Mouse (Mus musculus) cerebellum, postnatal 25 days (tissue): ENCODE results near the gene Wnt3.

Experiments used
- DNase-seq, 2 experiments: peaks; one replicate each; pipeline ENCODE4 v3.0.0; 2021; ENCODE audit warnings: mixed read lengths in 2 of 2

Gene Wnt3

DNA sequence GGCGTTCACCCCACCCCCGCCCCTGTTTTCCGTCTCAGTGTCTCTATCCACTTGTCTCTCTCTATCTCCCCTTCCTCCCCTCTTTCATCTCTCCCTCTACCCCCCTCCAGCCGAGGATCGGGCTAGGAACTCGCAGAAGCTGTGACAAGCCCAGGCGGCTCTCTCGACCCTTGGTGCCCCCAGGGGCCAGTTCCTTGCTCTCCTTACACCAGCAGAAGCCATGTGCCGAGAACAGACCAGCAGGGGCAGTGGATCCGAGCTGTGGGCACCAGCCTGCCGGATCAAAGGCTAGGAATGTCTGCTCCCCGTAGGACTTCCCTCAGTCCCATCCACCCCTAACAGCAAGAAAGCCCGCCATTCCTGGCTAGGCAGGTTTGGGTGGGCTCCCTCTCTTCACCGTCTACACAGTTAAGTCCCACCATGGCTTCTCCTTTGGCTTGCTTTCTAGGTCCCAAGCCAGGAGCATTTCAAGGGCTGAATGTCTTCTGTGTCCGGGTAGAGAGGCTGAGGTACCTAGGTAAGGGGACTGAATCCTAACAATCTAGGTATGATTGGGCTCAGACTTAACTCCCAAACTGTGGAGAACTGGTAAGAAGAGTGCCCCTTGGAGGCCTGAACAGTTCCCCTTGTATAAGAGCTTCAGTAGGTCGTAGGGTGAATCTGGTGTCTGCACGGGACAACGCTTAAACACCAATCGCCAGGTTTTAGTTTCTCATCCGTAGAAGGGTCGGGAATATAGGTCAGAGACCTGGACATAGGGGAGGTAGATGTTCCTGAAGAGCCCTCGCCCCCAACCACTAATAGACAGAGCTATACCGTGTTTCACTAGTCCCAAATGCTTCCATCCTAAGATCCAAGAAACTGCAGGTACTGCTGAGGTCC lies 1.2 kb upstream of the Wnt3 start:
- DNase-seq, result no peak

DNA sequence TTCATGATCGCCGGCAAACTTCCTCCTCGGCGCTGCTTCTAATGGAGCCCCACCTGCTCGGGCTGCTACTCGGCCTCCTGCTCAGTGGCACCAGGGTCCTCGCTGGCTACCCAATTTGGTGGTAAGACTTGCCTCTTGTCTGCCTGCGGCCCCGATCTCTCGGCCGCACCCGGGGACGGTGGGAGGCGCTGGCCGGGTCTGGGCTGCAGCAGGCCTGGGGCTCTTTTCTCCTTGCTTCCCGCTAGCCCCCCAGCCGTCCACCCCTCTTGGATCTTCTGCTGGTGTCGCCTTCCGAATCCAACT lies 229 bp downstream of the Wnt3 start:
- DNase-seq, result no peak

DNA sequence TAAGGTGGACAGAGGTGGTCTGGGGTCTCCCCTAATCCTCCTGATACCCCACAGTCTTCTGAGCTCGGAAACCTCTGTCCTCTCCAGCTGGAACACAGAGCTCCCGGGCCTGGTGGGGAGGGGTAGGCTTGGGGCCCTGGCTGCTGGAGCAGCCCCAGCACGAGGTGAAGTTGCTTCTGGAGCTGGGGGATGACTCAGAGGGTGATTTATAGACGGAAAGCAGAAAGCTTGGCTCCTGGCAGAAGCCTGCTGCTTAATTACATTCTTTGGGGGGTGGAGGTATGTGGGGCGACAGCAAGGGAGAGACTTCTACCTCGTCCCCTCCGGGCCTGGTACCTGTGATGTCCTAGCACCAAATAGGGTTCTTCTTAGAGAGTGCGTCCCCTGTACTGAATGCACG lies 6.2 kb downstream of the Wnt3 start:
- DNase-seq, result no peak

DNA sequence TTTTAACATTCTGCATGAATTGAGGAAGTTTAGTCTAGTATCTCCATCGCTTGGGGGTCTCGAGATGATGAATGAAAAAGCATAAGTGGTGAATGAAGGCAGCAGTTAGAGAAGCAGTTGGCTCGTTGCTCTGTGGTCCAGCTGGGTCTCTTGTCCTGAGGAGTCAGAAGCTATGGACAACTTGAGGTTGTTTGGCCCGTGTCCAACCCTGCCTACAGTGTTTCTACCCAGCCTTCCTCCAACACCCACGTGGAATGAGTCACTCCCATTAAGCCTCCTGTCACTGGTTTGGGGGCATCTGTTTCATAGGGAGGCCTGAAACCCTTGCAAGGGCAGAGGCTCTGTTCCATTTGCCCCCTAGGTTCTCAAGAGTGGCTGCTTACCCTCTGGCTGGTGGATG lies 16.0 kb downstream of the Wnt3 start:
- peak in 1 of 2 experiments; percentile 60 for DNase-seq

DNA sequence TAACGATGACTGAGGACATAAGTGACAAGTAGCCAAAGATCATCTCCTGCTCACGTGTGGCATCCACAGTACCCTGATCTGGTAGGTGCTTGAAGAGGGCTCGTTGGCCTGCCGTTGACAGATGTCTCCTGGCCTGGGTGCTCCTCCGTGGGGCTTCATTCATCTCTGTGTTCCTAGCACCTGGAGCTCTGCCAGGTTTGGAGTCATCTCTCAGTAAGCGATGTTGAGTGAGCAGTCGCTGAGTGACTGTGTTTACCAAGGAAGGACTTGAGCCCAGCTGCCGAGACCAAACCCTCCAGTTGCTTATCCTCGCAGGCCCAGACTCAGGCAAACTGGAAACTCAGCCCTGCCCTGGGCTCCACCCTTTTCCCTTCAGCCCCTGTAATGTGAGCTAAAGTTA lies 27.2 kb downstream of the Wnt3 start:
- no peak for DNase-seq

DNA sequence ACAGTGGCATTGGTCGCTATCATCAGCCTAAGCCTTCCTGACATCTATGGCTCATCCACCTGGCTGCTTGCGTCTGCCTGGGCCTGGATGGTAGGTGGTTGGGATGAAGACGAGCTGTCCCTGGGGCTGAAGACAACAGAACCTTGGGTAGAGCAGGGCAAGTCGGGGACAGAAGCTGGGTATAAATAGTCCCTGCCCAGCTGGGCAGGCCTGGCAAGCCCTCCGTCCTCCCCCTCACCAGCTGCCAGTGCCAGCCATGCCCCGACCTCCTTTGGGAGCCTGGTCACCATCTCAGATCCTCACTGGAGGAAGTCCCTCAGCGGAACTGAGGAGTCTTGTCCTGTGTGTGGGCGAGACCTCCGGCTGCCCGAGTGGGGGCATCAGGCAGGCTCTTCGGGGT lies 30.2 kb downstream of the Wnt3 start:
- peak; percentile 48 to 61 for DNase-seq

DNA sequence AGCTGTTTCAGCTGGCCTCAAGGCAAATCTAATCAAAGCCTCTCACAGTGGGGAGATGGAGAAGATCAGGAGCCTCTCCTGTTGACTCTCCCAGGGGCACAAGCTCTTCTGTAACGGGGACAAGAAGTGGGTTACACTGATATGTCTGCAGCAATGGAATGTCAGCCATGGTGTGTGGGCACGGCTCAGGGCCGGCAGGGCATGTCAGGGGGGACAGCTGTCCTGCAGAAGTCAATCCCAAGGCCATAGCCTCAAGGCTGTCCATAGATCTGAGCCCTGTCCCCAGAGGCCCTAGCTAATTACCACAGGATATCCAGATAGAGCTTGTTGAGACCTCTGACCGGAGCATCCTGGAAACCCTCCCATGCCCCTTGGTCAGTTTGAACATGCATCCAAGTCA lies 30.9 kb downstream of the Wnt3 start:
- no peak for DNase-seq

DNA sequence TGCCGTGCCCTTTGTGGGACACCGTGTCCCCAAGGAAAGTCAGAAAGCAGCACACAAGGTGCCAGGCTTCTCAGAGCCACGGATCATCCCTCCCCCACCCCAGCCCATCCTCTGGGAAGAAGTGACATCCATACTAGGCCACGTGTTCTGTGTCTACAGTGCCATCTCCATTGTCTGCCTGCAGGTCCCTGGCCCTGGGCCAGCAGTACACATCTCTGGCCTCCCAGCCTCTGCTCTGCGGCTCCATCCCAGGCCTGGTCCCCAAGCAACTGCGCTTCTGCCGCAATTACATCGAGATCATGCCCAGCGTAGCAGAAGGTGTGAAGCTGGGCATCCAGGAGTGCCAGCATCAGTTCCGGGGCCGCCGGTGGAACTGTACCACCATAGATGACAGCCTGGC lies 34.0 kb downstream of the Wnt3 start:
- peak; percentile 48 to 70 for DNase-seq

DNA sequence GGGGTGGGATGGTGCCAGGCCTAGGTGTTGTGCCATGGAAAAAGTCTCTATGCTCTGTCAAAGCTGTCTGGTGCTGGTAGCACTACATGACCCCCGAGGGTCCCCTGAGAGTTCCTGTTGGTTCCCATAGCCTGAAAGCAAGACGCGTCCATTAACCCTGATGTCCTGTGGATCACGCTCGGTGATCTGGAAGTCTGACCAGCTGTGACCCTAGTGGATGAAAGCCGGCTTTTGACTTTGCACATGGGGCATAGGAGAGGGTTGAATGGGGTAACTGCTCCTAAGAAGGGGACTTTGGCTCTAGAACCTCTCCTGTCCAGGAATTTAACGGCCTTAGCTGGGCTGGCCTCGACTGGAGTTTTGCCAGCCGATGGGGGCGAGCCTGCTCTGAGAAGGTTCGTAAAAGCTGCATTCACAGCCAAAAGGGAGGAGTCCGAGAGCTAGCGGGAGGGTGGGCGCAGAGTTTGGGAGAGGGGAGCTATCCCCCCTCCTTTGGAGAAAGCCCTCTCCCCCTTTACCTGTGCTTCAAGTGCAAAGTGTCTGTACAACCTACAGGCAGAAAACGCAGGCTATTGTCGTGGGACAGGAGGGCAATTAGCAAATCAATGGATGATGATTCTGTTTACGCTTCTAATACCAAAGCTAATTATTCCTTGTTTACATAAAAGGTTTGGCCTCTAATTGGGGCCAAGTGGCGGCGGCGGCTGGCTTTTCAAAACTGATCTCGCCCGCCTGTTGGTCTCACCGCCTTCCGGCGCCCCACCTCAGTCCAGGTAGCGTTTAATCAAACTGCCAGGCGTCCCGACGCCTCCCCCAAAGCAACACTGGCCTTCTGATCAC lies 35.0 kb downstream of the Wnt3 start:
- peak in 1 of 2 experiments; percentile 33 for DNase-seq

DNA sequence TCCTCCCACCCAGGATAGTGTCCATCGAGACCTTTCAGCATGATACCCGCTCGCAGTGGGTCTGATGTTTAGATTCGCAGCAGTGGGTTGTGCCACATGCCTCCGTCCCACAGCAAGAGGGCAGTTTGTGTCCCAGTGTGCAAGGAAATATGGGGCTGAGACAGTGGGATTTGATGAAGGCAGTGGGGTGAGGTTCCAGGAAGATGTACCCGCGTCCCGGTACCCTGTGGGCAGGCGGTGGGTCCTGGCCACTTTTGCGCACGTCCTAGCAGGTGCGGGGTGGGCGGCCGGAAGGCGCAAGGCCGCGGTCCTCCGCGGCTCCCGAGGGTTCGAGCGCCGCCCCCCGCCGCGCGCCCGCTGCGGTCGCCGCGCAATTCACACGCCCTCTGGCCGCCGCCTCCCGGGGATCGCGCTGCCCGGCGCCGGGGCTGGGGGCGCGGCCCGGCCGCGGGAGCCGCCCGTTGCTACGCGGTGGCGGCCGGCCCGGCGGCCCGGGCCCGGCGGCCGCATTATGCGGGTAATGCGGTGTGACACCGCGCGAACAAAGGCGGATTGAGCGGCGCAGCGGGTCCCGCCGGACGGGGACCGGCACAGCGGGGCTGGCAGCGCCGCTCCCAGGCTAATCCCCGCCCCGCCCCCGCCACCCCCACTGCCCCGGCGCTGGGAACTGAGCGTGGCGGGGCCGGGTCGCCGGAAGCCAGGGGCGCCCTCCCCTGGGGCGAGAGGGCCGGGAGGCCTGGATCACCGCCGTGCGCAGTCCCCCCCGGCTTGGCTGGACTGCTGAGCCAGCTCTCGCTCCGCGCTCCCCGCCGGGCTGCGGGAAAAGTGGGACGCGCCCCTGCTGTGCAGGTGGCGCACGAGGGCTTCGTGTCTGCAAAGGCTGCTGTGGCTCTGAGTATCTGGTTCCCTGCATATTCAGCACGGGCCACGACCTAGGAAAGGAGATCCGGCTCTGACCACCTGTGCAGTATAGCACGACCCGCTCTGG lies 36.0 kb downstream of the Wnt3 start:
- DNase-seq, result peak; percentile 40 to 54

DNA sequence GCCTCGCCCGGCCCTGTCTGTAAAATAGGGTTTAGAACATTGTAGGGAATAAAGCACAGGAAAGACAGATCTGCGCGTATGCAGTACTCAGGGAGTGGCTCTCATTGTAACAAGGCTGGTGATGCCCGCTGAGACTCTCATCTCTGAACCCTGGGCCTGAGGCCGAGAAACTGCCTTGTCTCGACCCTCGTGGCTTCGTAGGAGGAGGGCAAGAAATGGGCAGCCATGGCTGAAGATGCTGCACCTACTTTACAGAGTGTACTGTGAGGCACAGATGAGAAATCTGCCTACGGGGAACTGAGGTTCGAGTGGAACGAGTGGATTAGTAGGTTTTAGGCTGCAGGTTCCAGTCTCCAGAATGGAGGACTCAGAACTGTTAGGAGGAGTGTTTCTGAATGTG lies 36.7 kb downstream of the Wnt3 start:
- peak in 1 of 2 experiments; percentile 31 for DNase-seq

DNA sequence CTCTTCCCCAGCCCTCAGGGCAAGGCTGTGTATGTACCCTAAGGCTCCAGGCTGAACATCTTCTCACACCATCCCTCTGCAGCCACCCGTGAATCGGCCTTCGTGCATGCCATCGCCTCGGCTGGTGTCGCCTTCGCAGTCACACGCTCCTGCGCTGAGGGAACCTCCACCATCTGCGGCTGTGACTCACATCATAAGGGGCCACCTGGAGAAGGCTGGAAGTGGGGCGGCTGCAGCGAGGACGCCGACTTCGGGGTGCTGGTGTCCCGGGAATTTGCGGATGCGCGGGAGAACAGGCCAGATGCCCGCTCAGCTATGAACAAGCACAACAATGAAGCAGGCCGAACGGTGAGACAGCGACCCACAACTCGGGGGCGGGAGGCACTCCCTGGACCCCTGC lies 37.3 kb downstream of the Wnt3 start:
- DNase-seq, result no peak

DNA sequence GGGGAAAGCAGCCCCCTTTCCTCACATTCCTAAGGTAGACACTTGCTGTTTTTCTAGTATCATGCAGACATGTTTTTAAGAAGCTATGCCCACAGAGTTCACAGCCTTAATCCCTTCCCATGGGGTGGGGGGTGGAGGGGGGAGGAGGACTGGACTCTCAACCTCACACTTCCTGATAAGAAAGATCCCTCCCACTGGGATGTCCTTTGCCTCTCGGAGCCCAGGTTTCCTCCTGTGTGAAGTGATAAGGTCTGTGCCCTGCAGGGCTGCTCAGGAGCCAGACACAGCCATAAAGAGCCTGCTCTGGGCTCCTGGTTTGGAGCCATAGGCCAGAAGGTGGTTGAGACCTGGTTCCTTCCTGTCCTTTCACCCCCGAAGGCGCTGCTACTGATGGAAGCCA lies 40.9 kb downstream of the Wnt3 start:
- no peak for DNase-seq

DNA sequence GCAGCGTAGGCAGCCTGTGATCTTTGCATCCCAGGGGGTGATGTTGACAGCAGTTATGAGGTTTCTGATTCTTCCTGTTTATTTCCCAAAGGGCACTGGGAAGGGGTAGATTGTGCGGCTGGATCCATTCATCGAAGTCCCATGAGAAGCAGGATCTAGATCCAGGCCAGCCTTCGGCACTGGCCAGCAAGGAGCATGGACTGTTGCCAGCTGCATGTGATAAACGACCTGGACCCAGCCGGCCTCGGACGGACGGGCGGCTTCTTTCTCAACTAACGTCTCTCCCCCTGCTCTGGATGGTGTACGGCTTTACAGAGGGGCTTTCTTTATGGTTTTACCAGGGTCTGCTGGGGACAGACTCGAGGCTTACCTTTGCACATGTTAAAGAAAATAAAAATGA lies 42.0 kb downstream of the Wnt3 start:
- DNase-seq, result peak; percentile 57 to 78

DNA sequence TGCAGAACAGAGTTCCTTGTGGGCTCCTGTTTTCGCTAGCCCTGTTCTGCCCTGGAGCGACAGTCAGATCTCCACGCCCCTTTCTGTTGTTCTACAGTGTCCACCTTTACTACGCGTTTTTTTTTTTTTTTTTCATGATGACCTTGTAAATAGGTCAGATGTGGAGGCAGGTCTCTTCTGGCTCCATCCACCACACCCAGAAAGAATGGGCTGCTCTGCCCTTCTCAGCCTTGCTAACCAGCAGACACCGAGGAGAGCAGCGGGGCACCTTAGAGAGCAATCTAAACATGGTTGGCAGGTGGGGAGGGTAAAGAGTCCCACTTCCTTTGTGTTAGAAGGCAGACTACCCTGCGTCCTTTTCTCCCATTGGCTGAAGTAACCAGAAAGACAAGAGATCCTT lies 42.8 kb downstream of the Wnt3 start:
- DNase-seq, result no peak

DNA sequence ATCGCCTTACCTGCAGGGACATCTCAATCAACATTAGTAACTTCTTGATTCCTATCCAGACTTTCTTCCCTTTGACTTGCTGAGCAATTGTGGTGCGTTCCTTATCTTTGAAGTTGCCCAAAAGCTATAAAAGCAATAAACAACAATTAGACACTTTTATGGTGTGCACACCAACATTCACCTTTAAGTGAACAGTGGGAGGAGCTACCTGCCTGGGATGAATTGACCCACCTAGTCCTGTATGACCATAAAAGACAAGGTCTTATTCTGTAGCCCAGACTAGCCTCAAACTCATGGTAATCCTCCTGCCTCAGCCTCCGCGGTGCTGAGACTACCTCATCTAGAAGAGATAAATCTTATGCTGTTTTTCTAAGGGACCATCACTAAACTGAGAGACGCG lies 53.3 kb downstream of the Wnt3 start:
- no peak for DNase-seq

DNA sequence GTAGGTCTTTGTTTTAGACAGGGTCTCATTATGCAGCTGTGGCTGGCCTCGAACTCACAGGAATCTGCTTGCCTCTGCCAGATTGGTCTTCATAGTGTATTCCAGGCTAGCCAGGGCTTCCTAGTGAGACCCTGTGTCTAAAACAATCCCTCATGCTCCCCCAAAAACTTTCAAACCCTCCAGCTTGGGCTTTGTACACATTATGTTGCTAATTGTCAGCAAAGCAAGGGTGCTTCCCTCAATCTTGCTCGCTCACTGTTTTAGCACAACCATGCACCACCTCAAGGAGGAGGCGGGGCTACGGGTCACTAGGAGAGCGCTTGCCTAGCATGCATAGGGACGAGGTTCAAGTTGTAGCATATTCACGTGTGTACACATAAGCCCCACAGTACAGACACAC lies 54.9 kb downstream of the Wnt3 start:
- DNase-seq, result no peak

DNA sequence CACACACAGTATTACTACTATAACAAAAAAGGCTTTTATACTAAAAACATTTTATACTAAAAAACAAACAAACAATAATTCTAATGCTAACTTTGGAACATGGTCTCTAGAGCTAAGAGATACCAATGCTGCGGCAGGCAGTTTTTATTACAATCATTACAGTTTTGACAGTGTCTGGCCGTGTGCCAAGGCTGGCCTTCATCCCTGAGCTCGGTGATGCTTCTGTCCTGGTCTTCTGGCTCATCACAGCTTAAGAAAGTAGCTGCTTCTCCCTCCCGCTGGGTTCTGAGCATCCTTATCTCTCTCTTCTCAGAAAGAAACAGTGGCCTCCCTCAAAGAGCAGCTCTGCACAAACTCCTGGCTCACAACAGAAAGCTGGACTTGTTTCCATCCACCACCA lies 56.0 kb downstream of the Wnt3 start:
- no peak for DNase-seq

DNA sequence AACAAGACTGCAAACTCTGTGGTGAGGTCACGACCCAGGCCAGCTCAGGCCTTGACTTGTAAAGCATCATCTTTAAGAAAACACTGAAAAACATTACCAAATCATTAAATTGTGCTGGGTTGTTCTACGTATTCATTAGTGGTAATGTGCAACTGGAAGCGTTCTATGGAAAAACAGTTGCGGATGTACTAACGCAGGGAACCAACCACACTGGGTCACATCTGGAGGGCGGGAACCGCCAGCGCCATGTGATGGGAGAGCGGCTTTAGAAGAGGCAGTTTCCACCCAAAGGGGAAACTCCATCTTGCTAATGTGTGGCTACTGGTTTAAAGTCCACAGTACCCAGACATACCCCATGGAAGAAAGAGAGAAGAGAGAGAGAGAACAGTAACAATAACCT lies 56.5 kb downstream of the Wnt3 start:
- DNase-seq, result no peak

DNA sequence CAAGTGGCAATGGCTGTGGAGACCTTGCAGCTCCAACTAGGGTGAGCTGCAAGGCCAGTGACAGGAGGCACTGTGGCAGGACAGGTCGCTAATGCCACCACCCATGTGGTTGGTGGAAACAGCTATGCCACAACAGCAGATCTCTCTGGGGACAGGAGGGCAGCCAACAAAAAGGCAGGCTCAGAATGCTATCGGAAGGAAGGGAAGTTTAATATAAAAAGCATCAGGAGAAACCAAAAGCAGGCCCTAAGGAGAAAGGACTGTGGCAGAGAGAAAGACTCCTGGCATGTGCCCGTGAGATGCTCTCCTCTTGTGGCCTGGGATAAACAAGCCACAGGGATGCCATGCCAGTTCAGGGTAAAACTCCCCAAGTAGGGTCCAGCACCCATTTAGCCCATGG lies 57.8 kb downstream of the Wnt3 start:
- DNase-seq, result no peak

DNA sequence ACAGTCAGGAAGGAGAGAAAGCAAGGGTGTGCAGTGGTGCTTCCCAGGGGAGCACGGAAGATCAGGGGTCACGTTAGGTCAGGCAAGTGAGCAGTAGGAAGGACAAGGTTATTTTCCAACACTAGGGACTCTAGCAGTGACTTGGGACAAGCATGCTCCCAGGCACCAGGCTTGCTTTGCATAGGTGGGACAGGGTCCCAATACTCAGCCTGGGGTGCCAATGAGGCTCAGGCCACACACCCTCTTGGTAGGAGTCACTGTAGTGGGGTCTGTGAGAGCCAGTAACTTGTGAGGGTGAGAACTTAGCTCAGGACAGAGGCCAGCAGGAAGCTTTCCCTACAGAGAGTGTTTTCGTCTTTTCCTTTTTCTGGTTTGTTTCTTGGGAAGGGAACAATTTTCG lies 58.4 kb downstream of the Wnt3 start:
- no peak for DNase-seq

DNA sequence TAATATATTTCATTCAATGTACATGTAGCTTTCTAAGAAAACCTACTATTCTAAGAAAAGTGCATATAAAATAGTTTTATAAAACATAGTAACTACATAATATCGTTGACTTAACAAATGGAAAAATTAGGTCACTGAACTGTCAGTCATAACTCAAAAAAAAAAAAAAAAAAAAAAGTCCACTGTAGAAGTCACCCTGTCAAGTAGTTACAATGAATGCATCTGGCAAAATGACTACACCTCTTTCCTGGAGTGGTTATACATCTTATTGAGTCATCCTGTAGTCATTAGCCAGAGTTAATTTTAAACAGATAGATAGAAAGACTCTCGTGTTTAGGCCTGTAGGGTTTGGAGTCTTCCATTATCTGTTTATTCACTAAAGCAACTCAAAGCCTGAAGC lies 65.0 kb downstream of the Wnt3 start:
- DNase-seq, result no peak

DNA sequence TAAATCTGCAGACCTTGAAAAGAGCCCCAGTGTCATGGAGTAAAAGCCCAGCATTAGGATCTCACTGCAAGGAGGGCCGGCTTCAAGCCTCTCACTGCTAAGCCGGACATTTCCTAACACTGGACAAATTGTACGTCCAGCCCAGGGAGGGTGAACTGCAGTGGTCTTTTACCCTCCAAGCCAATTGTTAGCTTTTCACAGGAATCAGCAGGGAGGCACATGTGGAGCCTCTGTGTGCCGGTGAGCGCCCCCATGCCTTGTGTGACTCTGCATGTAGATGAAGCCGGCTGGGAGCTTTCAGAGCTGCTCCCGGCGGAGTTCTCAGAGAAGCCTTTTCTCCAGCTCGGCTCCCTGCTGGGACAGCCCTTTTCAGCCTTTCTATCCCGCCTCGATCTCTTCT lies 66.9 kb downstream of the Wnt3 start:
- DNase-seq, result peak; percentile 25 to 54
